Mouse (Mus musculus) midbrain, embryonic 10.5 days (tissue): ENCODE data around the gene Fam205a1. TPM values are rescaled to one million over a fixed set of nuclear protein-coding genes. Genes with fewer than 3 reads are reported as not detected.
"Not testable (repeated sequence)": the region's sequence is repeated elsewhere in the genome, so short reads cannot be mapped to it uniquely, and the experiment has no call there.

Source experiments
- DNase-seq: peaks from one replicate; pipeline ENCODE4 v3.0.0-alpha.2; 2017; ENCODE audit warnings: low spot score
- H3K27ac ChIP-seq: fragments of 300-500 bp; sonication (generic); replicated peaks from 2 replicates; pipeline ENCODE4 v1.5.1; 2016; ENCODE audit warnings: mild to moderate bottlenecking
- H3K27me3 ChIP-seq: fragments of 300-500 bp; sonication (generic); 2 replicates; pipeline ENCODE4 v1.6.1; 2016; ENCODE audit warnings: low read depth, mild to moderate bottlenecking; ENCODE audit not compliant: poor library complexity, severe bottlenecking
- H3K36me3 ChIP-seq: fragments of 300-500 bp; sonication (generic); 2 replicates; pipeline ENCODE4 v1.6.1; 2016; ENCODE audit warnings: mild to moderate bottlenecking, moderate library complexity
- H3K4me1 ChIP-seq: fragments of 300-500 bp; sonication (generic); 2 replicates; pipeline ENCODE4 v1.6.1; 2016
- H3K4me3 ChIP-seq: fragments of 300-500 bp; sonication (generic); 2 replicates; pipeline ENCODE4 v1.5.1; 2016; ENCODE audit warnings: mild to moderate bottlenecking, moderate library complexity
- H3K9me3 ChIP-seq: fragments of 300-500 bp; sonication (generic); replicated peaks from 2 replicates; pipeline ENCODE4 v1.6.1; 2016; ENCODE audit warnings: mild to moderate bottlenecking
- WGBS: fragments of 180-500 bp; shearing (Covaris S2); methylation state at CpG from one replicate; pipeline ENCODE4 v1.1.7; 2016; 5-methylcytosine and 5-hydroxymethylcytosine counted together
- polyA plus RNA-seq: library from polyadenylated mRNA; unstranded; fragments of >200 nt; fragmentation: Nextera tagmentation; extraction: Ambion mirVana; gene quantifications from 2 replicates; pipeline ENCODE4 v1.2.1, GENCODE M21; 2016

Fam205a1 gene
- polyA plus RNA-seq, result not detected in 2 replicates

GRCm38 (mm10) chr4:42853788-42854187 is at the start of gene Fam205a1:
TSS of gene Fam205a1 (minus strand) at chr4:42853888.
- not testable (repeated sequence) for H3K9me3 ChIP-seq, H3K4me1 ChIP-seq, DNase-seq, H3K36me3 ChIP-seq, H3K27ac ChIP-seq, H3K4me3 ChIP-seq, H3K27me3 ChIP-seq
- WGBS, result 92% methylated on average over 1 of the region's 1 CpGs

DNA sequence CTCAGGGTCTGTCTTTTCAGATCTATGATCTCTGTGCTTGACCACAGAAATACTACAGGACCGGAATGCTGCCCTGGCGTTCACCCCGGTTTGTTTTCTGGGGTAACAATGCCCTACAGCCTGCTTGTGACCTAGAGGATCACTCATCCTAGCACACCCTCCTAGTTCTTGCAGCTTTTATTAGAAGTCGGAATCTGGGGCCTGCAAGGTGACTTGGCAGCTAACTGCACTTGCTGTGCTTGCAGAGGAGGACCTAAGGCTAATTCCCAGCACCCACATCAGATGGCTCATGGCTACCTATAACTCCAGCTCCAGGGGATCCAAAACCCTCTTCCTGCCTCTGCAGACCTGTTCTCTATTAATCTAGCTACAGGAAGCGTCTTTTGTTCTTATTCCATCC is 49.0 kb upstream of the Fam205a1 start:
- WGBS, result 89% methylated on average over 5 of the region's 5 CpGs
- H3K27me3 ChIP-seq, result no peaks in the 10 kb centered on the region
- H3K9me3 ChIP-seq, result no peaks in the 10 kb centered on the region
- H3K4me1 ChIP-seq, result peaks cover 15% of the 10 kb centered on the region
- no peak for DNase-seq
- no peak overlapping the region for H3K4me3 ChIP-seq
- no peaks in the 10 kb centered on the region for H3K36me3 ChIP-seq
- no peak overlapping the region for H3K27ac ChIP-seq

DNA sequence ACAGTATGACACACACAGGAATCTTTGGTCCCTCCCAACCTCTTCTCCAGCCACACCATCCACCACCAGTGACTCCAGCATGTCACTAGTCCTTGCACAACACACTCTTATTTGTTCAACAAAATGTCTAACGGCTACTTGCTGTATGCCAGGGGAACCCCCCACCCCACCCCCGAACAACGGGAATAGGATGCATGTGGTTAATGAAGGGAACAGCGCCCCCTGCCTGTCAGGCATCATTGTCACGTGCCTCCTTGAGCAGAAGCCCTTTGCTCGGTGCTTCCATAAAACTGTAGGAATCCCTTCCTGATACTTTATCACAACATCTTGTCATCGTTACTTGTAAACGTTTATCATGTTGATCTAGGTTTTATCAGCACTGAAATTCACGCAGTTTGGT is 48.5 kb upstream of the Fam205a1 start:
- Histone ChIP-seq H3K4me1 (peaks cover 15% of the 10 kb centered on the region), H3K4me3 (no peak overlapping the region), H3K36me3 (no peaks in the 10 kb centered on the region), H3K27ac (no peak overlapping the region), H3K9me3 (no peaks in the 10 kb centered on the region), H3K27me3 (no peaks in the 10 kb centered on the region)
- DNase-seq, result no peak
- WGBS, result 66% methylated on average over 9 of the region's 9 CpGs

DNA sequence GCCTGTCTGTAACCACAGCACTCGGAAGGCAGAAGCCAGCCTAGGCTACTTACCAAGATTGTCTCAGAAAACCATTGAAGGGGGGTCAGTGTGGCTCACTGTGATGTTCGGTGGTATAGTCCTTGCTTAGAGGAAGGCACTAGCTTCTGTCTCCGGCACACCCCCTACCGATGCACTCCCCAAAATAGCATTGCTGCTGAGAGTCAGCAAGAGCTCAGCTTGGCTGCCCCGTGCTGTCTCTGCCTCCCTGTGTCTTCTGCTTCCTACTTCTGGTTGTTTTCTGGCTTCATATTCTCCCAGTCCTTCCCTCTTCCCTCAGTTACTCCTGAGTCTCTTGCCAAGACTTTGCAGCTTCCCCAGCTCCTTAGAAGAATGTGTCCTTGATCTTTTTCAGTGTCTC is 47.2 kb upstream of the Fam205a1 start:
- H3K9me3 ChIP-seq, result no peaks in the 10 kb centered on the region

GRCm38 (mm10) chr4:42898914-42899313 is 45.2 kb upstream of the Fam205a1 start:
- Histone ChIP-seq H3K9me3 (no peaks in the 10 kb centered on the region), H3K4me3 (no peak overlapping the region), H3K27me3 (no peaks in the 10 kb centered on the region), H3K36me3 (no peaks in the 10 kb centered on the region), H3K27ac (no peak overlapping the region), H3K4me1 (peaks cover 11% of the 10 kb centered on the region)
- DNase-seq, result no peak
- 29% methylated on average over 3 of the region's 3 CpGs for WGBS

More for the DNA sequence above, 47.2 kb upstream of the Fam205a1 start:
- Histone ChIP-seq H3K4me1 (peaks cover 15% of the 10 kb centered on the region), H3K36me3 (no peaks in the 10 kb centered on the region), H3K27ac (no peak overlapping the region), H3K27me3 (no peaks in the 10 kb centered on the region), H3K4me3 (no peak overlapping the region)
- DNase-seq, result no peak
- WGBS, result 70% methylated on average over 5 of the region's 5 CpGs

GRCm38 (mm10) chr4:42895118-42895517 is 41.4 kb upstream of the Fam205a1 start:
- Histone ChIP-seq H3K27ac (no peak overlapping the region), H3K27me3 (no peaks in the 10 kb centered on the region), H3K4me1 (peaks cover 11% of the 10 kb centered on the region), H3K9me3 (no peaks in the 10 kb centered on the region), H3K4me3 (no peak overlapping the region), H3K36me3 (no peaks in the 10 kb centered on the region)
- DNase-seq, result no peak
- WGBS, result 74% methylated on average over 7 of the region's 7 CpGs

- Histone ChIP-seq H3K4me3 (no peak overlapping the region), H3K9me3 (no peaks in the 10 kb centered on the region), H3K36me3 (no peaks in the 10 kb centered on the region), H3K27me3 (no peaks in the 10 kb centered on the region), H3K27ac (no peak overlapping the region), H3K4me1 (0 out of 2 replicates have a peak, but pooled peaks cover 3% of the 10 kb centered on the region)
- 71% methylated on average over 7 of the region's 7 CpGs for WGBS
- no peak for DNase-seq
Observed at GRCm38 (mm10) chr4:42891176-42891575, 37.5 kb upstream of the Fam205a1 start.

- 93% methylated on average over 6 of the region's 6 CpGs for WGBS
- H3K9me3 ChIP-seq, result no peaks in the 10 kb centered on the region
- H3K27ac ChIP-seq, result no peak overlapping the region
- no peaks in the 10 kb centered on the region for H3K27me3 ChIP-seq
- H3K36me3 ChIP-seq, result no peaks in the 10 kb centered on the region
- H3K4me3 ChIP-seq, result no peak overlapping the region
- H3K4me1 ChIP-seq, result no peaks in the 10 kb centered on the region
- DNase-seq, result no peak
Observed at GRCm38 (mm10) chr4:42888806-42889205, 35.1 kb upstream of the Fam205a1 start.

DNA sequence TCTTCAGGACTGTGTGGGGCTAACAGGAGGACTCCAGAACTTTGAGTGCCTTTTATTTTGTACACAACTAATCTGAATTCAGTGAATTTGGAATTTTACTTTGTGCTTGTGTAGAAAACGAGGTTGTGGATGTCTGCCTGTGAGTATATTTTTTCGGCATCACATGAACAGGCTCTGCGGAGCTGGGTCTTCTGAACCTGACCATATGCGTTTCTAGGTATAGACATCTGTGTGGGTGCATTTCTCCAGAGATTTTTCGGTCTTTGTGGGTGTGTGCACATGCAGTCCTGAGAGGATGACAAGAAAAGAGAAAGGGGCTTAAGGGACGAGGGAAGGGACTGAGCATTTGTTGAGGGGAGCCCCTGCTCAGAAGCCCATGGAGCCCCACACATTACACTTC is 33.2 kb upstream of the Fam205a1 start:
- H3K27ac ChIP-seq, result no peak overlapping the region
- H3K27me3 ChIP-seq, result no peaks in the 10 kb centered on the region
- no peaks in the 10 kb centered on the region for H3K9me3 ChIP-seq
- DNase-seq, result no peak
- no peaks in the 10 kb centered on the region for H3K4me1 ChIP-seq
- no peak overlapping the region for H3K4me3 ChIP-seq
- 89% methylated on average over 6 of the region's 6 CpGs for WGBS
- H3K36me3 ChIP-seq, result no peaks in the 10 kb centered on the region

DNA sequence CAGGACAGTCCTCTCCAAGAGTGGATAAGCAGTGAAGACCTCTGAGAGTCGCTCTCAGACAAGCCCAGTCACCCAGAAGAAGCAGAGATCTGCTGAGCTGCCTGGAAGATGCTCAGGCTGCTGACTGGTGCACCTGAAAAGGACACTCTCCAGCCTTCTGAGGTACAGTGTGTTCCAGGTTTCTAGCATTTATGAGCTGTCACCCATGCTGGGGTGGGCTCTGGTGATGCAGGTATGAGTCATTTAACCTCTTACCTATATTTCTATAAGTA is 26.9 kb upstream of the Fam205a1 start:
- Histone ChIP-seq H3K4me1 (no peaks in the 10 kb centered on the region), H3K4me3 (no peak overlapping the region), H3K27ac (no peak overlapping the region), H3K27me3 (no peaks in the 10 kb centered on the region), H3K9me3 (no peaks in the 10 kb centered on the region), H3K36me3 (no peaks in the 10 kb centered on the region)
- 63% methylated on average over 1 of the region's 1 CpGs for WGBS
- DNase-seq, result no peak

GRCm38 (mm10) chr4:42879829-42880676 is 26.4 kb upstream of the Fam205a1 start:
- Histone ChIP-seq H3K9me3 (no peaks in the 10 kb centered on the region), H3K27me3 (no peaks in the 10 kb centered on the region), H3K36me3 (no peaks in the 10 kb centered on the region), H3K4me1 (no peaks in the 10 kb centered on the region), H3K27ac (no peak overlapping the region), H3K4me3 (no peak overlapping the region)
- 85% methylated on average over 16 of the region's 16 CpGs for WGBS
- DNase-seq, result no peak

- Histone ChIP-seq H3K4me1 (no peaks in the 10 kb centered on the region), H3K27ac (no peak overlapping the region), H3K27me3 (no peaks in the 10 kb centered on the region), H3K36me3 (no peaks in the 10 kb centered on the region), H3K9me3 (no peaks in the 10 kb centered on the region), H3K4me3 (no peak overlapping the region)
- WGBS, result 83% methylated on average over 2 of the region's 2 CpGs
- DNase-seq, result no peak
Observed at GRCm38 (mm10) chr4:42877657-42878056, 24.0 kb upstream of the Fam205a1 start.

GRCm38 (mm10) chr4:42876586-42877291 is 23.1 kb upstream of the Fam205a1 start:
- peak; percentile 62 for DNase-seq
- Histone ChIP-seq H3K4me1 (no peaks in the 10 kb centered on the region), H3K9me3 (no peaks in the 10 kb centered on the region), H3K36me3 (no peaks in the 10 kb centered on the region), H3K27me3 (no peaks in the 10 kb centered on the region), H3K27ac (no peak overlapping the region), H3K4me3 (no peak overlapping the region)
- 45% methylated on average over 5 of the region's 5 CpGs for WGBS
